Mouse (Mus musculus): ENCODE results near the gene Repin1.

DNA sequence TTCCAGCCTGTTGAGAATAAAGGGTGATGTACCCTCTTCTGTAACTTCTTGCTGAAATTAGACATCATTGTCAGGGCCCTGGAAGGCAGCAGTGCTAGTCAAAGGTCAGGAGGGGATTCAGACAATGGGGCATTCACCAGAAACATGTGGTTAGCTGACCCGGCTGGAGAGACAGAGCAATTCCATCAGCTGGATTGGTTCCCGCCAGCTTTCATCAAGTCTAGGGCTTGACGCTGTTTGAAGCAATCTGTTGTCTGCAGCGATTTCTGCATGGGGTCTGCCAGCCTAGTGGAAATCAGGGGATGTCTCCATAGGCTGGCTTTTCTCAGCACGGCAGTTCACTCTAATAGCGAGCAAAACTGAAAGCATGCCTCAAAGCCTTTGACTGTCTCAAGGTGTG lies 42.8 kb downstream of the Repin1 start:
- no peak for TF ChIP-seq CTCF (IDR thresholded peaks at IDR 0.05; ENCODE audit: low read depth, low read length)
- no peak for TF ChIP-seq POLR2A (IDR thresholded peaks at IDR 0.05; ENCODE audit: borderline replicate concordance, low read depth, low read length)

Data from bone marrow macrophage, adult 2 months (primary cell).